Mouse (Mus musculus) spleen, adult 2 months (tissue): ENCODE results near the gene Brox.

Experiments
- CTCF ChIP-seq: fragments of 200-500 bp; IDR thresholded peaks from 2 replicates; pipeline ENCODE4 v1.5.1; 2011; ENCODE audit warnings: mild to moderate bottlenecking, inconsistent platforms; ENCODE audit not compliant: insufficient read depth, insufficient read length, insufficient replicate concordance; ENCODE audit errors: extremely low read depth
- POLR2A ChIP-seq: fragments of 200-500 bp; IDR thresholded peaks from 2 replicates; pipeline ENCODE4 v1.6.1; 2011; ENCODE audit warnings: low read depth, low read length, inconsistent platforms

DNA sequence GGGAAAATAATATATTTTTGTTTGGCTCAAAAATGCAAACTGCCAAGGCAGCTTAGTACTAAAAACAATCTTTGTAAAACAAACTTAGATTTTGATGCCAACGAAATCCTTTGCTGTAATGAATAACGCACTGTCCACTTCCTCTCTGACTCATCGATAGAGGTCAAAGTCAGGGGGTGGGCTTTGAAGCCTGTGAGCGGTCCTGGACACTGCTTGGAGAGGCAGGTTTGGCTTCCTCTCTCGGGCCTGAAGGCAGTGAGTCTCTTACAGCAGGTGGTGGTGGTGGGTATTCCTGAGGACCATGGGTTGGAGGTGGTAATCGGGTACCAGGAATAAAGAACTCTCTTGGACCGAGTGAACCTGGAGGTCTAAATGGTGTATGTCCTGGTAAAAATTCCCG lies 30.1 kb upstream of the Brox start:
- TF ChIP-seq CTCF = no peak
- TF ChIP-seq POLR2A = no peak
